Mouse (Mus musculus) adrenal gland (tissue): ENCODE data around the gene Eps8l1.

ENCODE experiments used
- intact Hi-C: fragments of 180-260 bp; cut with DNase I; formaldehyde crosslinking; loops from one replicate; pipeline ENCODE4 v1.15.1; 2025

Gene Eps8l1

DNA sequence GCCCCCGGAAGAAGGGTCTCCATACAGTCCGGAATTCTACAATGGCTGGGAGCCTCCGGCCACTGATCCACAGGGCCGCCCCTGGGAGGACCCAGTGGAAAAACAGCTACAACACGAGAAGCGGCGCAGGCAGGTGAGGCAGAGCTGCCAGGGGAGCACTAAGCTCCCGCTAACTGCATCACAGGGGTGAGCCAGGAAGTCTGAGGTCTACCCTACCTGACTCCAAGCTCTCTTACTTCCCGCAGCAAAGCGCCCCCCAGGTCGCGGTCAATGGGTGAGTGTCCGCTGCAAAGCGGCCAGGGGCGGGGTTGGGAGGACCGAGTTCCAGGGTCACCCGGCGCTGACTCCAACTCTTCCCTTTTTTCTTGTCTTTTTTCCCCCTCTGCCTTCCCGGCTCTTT is 13.5 kb downstream of the Eps8l1 start:
- intact Hi-C loops = no loop called here

DNA sequence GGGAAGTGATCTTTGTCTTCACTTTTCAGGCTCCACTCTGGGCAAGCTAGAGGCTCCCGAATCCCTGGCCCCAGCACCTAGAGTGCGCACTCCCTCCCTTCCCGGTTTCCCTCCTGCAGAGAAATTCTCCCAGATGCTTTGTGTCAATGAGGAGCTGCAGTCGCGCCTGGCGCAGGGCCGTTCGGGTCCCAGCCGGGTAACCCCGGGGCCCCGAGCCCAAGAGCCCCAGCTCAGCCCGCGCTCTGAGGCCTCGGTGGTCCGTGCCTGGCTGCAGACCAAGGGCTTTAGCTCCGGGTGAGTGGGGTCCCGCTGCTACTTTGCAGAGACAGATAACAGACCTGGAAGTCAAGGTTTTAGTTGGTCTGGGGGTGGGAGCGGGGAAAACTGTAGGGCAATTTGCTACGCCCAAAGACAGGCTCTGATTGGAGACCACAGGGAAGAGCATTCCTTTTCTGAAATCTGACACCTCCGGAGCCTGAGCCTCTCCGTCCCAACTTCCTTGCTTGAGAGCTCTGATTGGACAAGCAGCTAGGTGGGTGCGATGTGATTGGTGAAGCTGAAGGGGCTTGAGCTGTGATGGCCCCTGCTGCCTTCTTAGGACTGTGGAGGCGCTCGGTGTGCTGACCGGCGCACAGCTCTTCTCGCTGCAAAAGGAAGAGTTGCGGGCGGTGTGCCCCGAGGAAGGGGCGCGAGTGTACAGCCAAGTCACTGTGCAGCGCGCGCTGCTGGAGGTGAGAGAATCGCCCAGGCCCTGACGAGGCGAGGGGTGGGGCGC is 17.7 kb downstream of the Eps8l1 start:
- intact Hi-C loops = no loop called here

DNA sequence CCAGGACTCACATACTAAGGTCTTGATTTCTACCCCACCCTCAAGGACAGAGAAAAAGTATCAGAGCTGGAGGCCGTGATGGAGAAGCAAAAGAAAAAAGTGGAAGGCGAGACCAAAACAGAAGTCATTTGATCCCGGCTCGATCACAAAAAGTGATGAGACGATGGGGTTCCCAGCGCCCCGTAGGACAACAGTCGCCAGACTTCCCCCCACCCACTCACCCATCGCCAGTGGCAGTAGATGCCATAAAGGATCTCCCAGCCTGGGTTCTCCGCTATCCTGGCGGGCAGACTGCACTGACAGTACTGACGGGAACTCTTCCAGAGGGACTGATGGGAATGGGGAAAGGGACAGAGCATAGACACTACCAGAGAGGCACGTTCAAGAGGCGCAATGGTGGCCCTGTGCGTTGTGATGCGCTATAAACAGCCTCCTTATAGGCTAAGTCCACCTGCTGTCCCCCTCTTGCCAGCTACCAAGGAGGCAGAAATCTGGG is 18.4 kb downstream of the Eps8l1 start:
- intact Hi-C loops = no loop called here

DNA sequence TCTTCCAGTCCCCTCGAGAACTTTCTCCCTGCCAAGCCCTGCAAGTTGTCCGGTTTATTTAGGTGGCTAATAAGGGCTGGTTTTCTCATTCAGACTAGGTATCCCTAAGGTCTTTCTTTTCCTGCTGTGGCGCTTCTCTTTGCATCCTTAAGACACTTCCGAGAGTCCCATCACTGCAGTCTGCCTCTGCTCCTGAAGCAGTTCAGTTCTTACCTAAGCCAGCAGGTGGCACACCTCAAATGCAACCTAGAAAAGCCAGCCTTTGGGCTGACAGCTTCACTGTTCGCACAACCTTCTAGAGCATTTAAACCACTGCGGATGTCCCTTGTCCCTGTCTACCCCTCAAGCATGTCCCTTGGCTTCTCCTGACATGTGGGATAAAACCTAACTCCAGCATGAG is 19.2 kb downstream of the Eps8l1 start:
- intact Hi-C loops = no loop called here

DNA sequence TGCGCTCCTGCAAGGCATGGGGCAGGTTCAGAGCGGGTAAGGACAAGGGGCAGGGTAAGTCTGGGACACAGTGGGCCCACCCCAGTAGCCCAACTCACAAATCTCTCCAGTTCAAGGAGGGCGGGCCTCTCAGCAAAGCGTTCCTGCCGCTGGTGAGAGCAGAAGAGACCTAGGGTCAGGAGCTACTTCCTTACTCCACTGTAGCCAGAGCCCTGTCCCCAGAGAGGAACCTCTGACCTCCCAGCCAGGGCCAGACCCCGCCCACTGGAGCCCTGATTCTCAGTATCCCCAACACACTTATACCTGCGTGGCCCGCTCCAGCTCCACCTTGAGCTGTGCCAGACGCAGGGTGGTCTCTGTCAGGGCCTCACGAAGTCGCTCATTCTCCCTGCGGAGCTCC is 21.8 kb downstream of the Eps8l1 start:
- intact Hi-C loops = no loop called here

DNA sequence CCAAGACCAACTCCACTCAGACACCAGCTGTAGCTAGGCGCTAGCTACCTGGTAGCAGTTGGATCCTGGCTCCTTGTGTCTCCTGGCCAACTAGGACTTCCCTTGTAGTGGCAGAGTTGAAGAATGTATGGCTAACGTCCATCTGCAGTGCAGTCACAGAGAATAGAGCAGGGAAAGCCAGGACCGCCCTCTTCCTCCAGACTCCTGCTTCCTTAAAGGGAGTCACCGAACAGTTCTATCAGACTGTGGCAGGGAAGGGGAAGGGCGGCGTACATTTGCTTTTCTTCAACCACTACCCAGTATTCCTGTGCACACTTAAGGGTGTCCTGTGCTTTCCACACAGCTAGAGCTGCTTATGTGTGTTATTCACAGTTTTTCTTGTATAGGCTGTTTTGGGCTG is 30.8 kb downstream of the Eps8l1 start:
- intact Hi-C loops = loop anchor here (10.0 kb wide), 1 partner anchor 347 kb away; no protein-coding TSS in a partner anchor

DNA sequence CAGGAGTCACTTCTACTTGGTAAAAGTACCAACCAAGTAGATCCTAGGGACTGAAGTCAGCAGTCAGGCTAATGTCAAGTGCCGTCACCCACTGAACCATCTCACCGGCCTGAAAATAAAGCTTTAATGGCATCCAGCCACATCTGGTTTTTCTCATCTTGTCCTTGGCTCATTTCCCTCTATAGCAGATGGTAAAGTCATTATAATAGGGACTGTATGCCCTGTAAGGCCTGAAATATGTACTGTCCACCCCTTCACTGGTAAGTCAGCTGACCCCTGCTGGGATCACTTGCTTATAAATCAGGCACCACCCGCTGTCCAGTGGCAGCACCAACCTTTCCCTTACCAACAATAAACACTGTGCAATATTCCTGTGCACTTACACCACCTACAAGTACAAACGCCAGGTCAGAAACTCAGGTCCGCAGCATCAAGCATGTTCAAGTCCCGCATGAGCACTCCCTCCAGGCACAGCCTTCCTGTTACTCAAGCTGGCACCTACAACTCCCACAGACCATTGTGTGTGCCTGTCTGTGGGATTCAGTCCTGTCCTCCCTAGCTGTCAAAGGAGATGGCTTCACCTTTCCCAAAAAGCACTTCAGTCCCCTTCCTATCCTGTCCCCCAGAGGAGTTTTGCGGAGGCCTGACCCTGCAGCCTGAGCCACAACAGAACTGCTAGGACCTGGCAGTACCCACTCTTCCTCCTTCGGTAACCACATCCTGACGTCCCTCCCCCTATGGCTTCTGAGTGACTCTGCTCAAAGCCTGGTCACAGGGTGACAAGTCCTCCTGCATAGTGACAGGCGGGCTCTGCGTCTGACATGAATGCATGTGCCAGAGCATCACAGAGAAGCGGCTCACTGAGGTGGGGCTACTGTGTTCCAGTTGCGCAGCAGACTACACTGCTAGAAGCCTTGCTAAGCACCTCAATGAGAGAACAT is 32.1 kb downstream of the Eps8l1 start:
- intact Hi-C loops = loop anchor here (10.0 kb wide), 1 partner anchor 348 kb away; no protein-coding TSS in a partner anchor

DNA sequence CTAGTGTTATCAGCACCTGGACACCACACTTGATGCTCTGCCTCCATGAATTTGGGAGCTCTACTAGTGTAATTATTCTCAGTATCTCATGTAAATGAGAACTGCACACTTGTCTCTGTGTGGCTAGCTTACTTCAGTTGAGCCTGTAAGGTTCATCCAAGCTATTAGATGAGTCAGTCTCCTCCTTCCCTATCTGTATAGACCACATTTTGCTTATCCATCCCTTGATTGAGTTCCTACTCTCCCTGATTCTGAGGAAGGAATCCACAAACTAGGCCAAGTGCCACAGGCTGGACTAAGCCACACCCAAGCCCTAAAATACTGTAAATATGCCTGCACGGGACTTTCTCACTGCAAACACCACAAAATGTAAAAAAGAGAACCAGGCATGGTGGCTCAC is 33.5 kb downstream of the Eps8l1 start:
- intact Hi-C loops = loop anchor here (10.0 kb wide), 1 partner anchor 349 kb away; no protein-coding TSS in a partner anchor

DNA sequence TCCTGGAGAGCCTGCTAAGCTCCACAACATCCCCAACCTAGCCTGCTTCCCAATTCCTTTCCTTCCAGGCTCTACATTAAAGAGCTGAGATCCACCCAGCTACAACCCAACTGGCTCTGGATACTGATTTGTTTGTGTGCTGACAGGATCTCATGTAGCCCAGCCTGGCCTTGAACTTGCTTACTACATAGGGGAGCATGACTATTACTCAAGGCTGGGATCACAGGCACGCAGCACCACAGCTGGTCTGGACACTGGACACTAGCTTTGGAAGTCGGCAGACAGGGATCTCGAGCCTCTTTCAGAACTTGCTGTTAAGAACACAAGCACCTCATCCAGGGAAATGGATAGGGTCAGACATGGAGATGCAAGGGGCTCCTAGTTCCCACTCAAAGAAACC is 36.0 kb downstream of the Eps8l1 start:
- intact Hi-C loops = loop anchor here (10.0 kb wide), 1 partner anchor 352 kb away; no protein-coding TSS in a partner anchor

DNA sequence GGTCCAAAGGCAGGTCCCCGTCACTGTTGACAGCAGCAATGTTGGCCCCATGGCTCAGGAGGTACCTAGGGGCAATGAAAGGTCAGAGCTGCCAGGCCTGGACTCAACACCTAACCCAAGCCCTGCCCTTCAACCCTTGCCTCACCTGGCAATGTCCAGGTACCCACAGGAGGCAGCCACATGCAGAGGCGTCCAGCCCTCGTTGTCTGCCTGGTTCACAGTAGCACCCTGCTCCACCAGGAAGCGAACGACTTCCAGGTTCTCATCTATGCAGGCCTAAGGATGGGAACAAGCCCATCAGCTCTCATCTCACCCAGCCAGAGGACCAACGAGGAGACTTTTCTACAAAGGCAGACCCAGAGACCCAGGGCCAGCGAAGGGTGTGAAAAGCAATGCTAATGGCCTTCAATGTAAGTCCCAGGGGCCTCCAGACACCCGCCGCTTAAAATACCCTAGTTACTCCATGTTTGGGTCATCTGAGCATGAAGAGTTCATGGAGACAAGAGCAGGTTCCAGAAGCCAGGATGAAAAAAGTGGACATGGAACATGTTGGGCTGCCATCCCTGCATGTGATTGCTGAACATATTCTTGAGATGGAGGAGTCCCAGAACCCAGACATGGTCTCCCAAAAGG is 36.9 kb downstream of the Eps8l1 start:
- intact Hi-C loops = loop anchor here (10.0 kb wide), 1 partner anchor 353 kb away; no protein-coding TSS in a partner anchor

DNA sequence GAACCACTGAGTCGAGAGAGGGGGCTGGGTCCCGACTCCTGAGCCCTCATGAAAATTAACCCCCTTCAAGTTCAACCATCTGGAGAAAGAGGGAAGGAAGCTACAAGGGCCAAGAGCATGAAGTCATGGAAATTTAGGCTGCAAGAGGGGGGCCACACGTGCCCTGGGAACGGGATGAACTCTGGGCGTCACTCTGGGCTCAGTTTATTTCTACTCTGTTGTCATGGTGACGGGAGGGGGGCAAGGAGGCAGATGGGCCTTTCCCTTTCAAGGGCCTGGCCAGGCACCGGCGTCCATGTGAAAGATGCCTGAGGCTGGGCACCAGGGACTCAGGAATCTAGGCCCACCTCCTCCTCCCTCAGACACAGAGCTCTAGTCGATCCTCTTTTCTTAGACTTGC is 37.8 kb downstream of the Eps8l1 start:
- intact Hi-C loops = loop anchor here (10.0 kb wide), 1 partner anchor 353 kb away; no protein-coding TSS in a partner anchor

DNA sequence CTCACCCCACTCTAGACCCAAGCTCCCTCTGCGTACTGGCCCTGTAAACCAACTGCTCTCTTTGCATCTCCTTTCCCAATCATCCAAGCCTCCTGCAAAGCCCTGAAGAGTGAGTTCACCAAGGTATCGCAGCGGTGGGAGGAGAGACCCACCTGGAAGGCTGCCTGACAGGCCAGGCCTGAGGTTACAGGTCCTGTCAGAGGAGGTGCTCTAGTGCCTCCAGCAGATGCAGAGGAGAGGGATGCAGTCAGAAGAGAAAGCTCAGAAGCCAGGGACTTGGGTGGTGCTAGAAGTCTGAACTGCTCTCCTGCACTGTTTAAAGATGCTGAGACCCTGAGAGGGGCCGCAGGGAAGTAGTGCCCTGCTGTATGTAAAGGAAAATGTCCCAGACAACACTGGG is 38.6 kb downstream of the Eps8l1 start:
- intact Hi-C loops = loop anchor here (10.0 kb wide), 1 partner anchor 354 kb away; no protein-coding TSS in a partner anchor

DNA sequence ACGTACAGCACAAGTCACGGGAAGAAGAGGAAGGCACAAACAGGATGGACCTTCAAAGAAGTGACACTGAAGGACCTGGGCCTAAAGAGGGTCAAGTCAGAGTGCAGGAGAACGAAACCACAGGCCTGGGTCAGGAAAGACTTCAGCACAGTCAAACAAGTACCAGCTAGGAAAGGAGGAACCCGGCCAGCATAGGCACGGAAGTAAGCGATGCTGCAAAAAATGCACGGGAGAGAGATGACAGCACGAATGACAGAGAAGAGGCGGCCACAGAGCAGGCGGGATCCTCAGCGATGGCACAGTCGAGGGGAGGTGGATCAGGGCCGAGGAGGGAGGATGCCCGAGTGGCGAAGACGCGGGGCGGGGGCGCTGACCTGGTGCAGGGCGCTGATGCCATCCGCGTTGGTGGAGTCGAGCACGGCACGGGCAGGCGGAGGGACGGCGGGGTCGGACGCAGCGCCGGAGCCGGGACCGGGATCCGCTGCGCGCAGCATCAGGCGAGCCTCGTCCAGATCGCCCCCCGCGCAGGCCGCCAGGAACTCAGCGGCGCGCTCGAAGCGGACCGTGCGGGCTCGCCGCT is 40.5 kb downstream of the Eps8l1 start:
- intact Hi-C loops = no loop called here

DNA sequence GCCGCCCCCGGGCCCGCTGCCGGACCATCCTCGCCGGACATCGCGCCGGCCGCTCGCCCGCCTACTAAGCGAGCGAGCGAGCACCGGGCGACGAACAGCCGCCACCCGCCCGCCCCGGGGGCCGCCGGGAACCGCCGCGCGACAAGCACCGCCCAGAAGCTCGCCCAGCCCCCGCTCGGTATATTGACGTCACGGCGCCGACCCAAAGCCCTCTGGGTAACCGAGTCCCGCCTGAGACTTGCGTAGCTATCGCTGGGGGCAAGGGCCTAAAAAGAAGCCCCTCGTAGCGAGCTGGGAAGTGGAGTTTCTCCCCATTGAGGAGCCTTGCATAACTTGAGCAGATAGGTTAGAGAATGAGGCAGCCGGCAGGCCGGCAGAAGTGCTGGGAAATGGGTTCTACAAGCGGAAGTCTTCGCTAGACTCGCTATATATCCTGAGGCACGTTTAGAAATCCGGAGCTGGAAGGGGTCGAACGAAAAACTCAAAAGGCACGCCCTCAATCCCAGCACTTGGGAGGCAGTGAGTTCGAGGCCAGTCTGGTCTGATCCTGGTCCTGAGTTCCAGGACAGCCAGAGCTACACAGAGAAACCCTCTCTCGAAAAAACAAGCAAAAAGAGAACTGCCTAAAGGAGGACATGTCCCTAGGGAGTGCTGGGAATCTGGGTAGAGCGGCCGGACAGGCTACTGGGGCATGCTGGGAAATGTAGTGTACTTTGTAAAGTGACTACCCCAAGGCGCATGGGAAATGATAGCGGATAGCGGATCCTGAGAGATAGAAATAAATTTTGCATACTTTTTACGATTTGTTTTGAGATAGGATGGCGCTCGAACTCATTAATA is 41.3 kb downstream of the Eps8l1 start, which contains the start of gene Ppp1r12c:
Gene Ppp1r12c, minus strand, starts transcription at position 123 of the 840 bp plus-strand sequence.
- intact Hi-C loops = no loop called here

DNA sequence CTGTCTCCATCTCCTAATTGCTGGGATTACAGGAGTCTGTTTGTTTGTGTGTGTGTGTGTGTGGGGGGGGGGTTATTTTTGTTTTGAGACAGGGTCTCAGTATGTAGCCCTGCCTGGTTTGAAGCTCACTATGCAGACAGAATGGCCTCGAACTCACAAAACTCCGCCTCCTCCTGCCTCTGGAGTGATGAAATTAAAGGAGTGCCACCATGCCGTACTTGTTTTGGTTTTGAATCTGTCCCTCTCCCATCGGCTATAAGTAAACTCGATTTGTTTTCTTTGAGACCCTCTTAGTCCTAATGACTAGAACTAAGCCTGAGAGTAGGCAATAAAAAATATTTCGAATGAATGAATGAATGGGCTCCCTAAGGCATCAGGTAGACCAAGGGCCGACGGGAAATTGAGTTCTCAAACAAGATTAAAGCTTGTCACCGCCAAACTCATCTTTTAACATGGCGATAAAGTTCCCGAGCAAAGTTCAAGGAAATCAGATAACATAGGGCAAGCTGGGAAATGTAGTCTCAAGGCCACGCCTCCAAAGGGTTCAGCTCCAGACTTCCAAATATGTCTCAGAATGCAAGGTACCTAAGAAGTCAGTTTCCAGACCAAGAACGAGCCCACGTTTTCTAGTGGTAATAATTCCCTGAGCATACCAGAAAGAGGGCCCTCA is 42.1 kb downstream of the Eps8l1 start:
- intact Hi-C loops = no loop called here

DNA sequence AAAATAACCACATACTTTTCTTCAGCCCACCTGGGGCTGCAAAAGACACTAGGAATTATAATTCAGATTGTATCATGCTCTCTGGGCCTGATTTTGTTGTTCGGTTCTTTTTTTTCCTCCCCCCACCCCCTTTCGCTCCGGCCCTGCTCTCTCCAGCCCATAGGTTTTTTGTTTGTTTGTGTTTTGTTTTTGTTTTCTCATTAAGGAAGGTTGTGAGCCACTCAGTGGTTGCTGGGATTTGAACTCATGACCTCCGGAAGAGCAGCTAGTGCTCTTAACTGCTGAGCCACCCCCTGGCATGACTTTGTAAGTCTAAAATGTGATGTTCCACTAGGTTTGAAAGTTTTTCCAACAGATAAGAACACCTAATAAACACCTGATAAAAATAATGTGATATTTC is 42.6 kb downstream of the Eps8l1 start:
- intact Hi-C loops = no loop called here

DNA sequence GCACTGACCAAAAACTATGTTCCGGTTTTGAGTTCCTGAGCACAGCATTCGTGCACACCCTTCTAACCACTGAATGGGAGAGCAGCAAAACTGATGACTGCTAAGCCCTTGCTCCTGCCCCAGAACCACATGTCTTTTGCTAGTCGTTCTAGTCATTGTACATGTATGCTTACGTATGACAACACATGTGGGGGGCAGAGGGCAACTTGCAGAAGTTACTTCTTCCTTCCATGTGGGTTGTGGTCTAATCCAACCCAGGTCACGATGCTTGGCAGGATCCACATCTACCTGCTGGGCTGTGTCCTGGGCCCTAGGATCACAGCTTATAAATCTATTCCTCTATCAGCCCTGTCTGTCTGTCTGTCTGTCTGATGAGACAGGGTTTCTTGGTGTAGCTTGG is 43.4 kb downstream of the Eps8l1 start:
- intact Hi-C loops = no loop called here

DNA sequence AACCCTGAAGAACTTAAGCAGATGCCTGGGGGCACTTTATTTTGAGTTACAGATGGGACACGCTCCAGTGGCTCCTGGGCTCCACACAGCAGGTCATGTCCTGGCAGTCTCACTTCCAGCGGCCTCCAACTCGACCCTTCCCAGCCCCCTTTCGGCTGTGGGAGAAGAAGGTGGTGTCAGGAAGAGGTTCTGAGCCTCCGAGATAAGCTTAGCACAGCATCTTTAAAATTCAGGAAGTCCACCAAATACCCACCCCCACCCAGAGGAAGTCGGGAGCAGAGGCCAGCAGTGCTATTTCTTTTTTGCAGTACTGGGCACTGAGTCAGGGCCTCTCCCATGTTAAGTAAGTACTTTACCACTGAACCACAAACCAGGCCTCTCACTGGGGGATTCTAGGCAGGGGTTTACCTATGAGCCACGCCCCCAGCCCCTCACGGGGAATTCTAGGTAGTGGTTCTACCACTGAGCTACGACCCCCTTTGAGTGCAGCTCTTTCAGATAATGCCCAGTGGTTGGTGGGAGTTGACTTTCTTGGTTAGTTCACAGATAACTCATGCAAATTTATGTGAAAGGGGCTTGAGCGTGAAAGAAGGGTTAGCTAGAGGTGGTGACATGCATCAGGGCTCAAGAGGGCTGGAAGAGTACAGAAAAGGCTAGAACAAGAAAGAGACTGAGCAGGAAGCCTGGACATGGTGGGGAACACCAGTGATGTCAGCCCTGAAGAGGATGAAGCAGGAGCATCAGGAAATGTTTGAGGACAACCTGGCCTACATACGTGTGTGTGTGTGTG is 44.4 kb downstream of the Eps8l1 start:
- intact Hi-C loops = no loop called here

DNA sequence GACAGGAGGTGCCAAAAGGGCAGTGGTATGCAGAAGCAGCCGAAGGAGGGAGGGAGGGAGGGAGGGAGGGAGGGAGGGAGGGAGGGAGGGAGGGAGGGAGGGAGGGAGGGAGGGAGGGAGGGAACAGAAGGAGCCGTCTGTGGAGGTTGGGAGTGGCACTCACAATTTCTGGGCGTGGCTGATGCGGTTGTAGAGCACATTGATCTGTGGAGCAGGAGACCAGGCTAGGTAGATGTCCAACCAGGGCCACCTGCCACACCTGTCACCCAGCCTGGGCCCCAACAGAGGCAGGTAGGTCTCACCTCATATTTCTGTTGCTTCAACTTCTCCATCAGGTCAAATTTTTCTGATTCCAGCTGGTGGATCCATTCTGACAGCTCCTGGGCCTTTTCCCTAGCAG is 46.7 kb downstream of the Eps8l1 start:
- intact Hi-C loops = no loop called here
